ENCODE assay signal across 8 mouse cellular contexts in genomic region chr13:14522128-14522905, GRCm38 (mm10). TPM values are rescaled to one million over a fixed set of nuclear protein-coding genes. Genes with fewer than 3 reads are reported as not detected.
DNase-seq lines count a peak whose midpoint lies in the region; ATAC-seq and TF ChIP-seq lines count a peak whose summit lies in the region.

No protein-coding gene starts in this region.

- WGBS in embryonic facial prominence, embryonic 15.5 days: 2% methylated on average over 38 of the region's 38 CpGs
- 4% methylated on average over 36 of the region's 38 CpGs for WGBS in hindbrain, embryonic 11.5 days
- 3% methylated on average over 38 of the region's 38 CpGs for WGBS in limb, embryonic 12.5 days
- WGBS in neural tube, embryonic 13.5 days: under 1% methylated on average over 38 of the region's 38 CpGs

- no peaks in the 10 kb centered on the region for H3K4me1 ChIP-seq in ES-Bruce4 (ENCODE audit: control insufficient read depth, insufficient read depth, low read length)
- peaks cover 15% of the 10 kb centered on the region for H3K4me1 ChIP-seq in embryonic facial prominence, embryonic 15.5 days
- no peaks in the 10 kb centered on the region for H3K4me1 ChIP-seq in hindbrain, embryonic 11.5 days (replicated peaks; ENCODE audit: control insufficient read depth, insufficient read depth, low read length)
- no peaks in the 10 kb centered on the region; the same call in 1 of the 2 replicates for H3K4me1 ChIP-seq in limb, embryonic 12.5 days (replicated peaks)
- H3K4me1 ChIP-seq in neural tube, embryonic 13.5 days (replicated peaks): peaks cover 31% of the 10 kb centered on the region

- no peak for TF ChIP-seq CTCF in ES-Bruce4 (IDR thresholded peaks at IDR 0.05; ENCODE audit: low read depth, low read length)

- 0 out of 2 replicates have a peak overlapping the region, but pooled peaks have one; percentile 7 for H3K9ac ChIP-seq in ES-Bruce4 (ENCODE audit: low read depth, poor library complexity, severe bottlenecking)
- H3K9ac ChIP-seq in embryonic facial prominence, embryonic 15.5 days: no peak overlapping the region
- H3K9ac ChIP-seq in hindbrain, embryonic 11.5 days (ENCODE audit: low read depth, low read length): peak overlapping the region; percentile 73
- peak overlapping the region; percentile 54 for H3K9ac ChIP-seq in limb, embryonic 12.5 days (replicated peaks)
- H3K9ac ChIP-seq in neural tube, embryonic 13.5 days: peak overlapping the region; percentile 90

- peaks cover 3% of the 10 kb centered on the region; the same call in 1 of the 2 replicates for H3K9me3 ChIP-seq in ES-Bruce4 (replicated peaks; ENCODE audit: control insufficient read depth, insufficient read depth, low read length, poor library complexity, severe bottlenecking)
- no peaks in the 10 kb centered on the region for H3K9me3 ChIP-seq in embryonic facial prominence, embryonic 15.5 days (replicated peaks)
- no peaks in the 10 kb centered on the region for H3K9me3 ChIP-seq in hindbrain, embryonic 11.5 days (ENCODE audit: control insufficient read depth, low read length)
- H3K9me3 ChIP-seq in limb, embryonic 12.5 days: no peaks in the 10 kb centered on the region
- H3K9me3 ChIP-seq in neural tube, embryonic 13.5 days: no peaks in the 10 kb centered on the region

- H3K4me3 ChIP-seq in ES-Bruce4 (ENCODE audit: low read depth, low read length): peak overlapping the region; percentile 54
- peak overlapping the region; percentile 54 for H3K4me3 ChIP-seq in embryonic facial prominence, embryonic 15.5 days (replicated peaks)
- H3K4me3 ChIP-seq in hindbrain, embryonic 11.5 days (ENCODE audit: low read depth, low read length): peak overlapping the region; percentile 61
- H3K4me3 ChIP-seq in limb, embryonic 12.5 days (replicated peaks): peak overlapping the region; percentile 50
- peak overlapping the region; percentile 73 for H3K4me3 ChIP-seq in neural tube, embryonic 13.5 days

- H3K36me3 ChIP-seq in ES-Bruce4 (ENCODE audit: control insufficient read depth, insufficient read depth, low read length, poor library complexity, severe bottlenecking): no peaks in the 10 kb centered on the region
- H3K36me3 ChIP-seq in embryonic facial prominence, embryonic 15.5 days: no peaks in the 10 kb centered on the region
- H3K36me3 ChIP-seq in hindbrain, embryonic 11.5 days (ENCODE audit: control insufficient read depth, insufficient read depth, low read length): no peaks in the 10 kb centered on the region
- H3K36me3 ChIP-seq in limb, embryonic 12.5 days: no peaks in the 10 kb centered on the region
- no peaks in the 10 kb centered on the region for H3K36me3 ChIP-seq in neural tube, embryonic 13.5 days

- H3K4me2 ChIP-seq in embryonic facial prominence, embryonic 15.5 days (replicated peaks): peak overlapping the region; percentile 94
- H3K4me2 ChIP-seq in hindbrain, embryonic 11.5 days (replicated peaks; ENCODE audit: low read depth, low read length): peak overlapping the region; percentile 87
- peak overlapping the region; percentile 90 for H3K4me2 ChIP-seq in limb, embryonic 12.5 days
- H3K4me2 ChIP-seq in neural tube, embryonic 13.5 days: peak overlapping the region; percentile 70

- peak; percentile 48 for DNase-seq in WW6 (ENCODE audit: low read depth, low spot score)
- DNase-seq in hindbrain, embryonic 11.5 days (ENCODE audit: low spot score): peak; percentile 74
- no peak for DNase-seq in thymus, postnatal 0 days (ENCODE audit: low spot score)
- DNase-seq in B cell, adult 2 months: no peak

- H3K27me3 ChIP-seq in ES-Bruce4 (ENCODE audit: control insufficient read depth, insufficient read depth, low read length, poor library complexity, severe bottlenecking): peaks cover 3% of the 10 kb centered on the region; the same call in 1 of the 2 replicates
- peaks cover 27% of the 10 kb centered on the region for H3K27me3 ChIP-seq in embryonic facial prominence, embryonic 15.5 days
- H3K27me3 ChIP-seq in hindbrain, embryonic 11.5 days (ENCODE audit: control insufficient read depth, insufficient read depth, low read length): no peaks in the 10 kb centered on the region
- peaks cover 51% of the 10 kb centered on the region for H3K27me3 ChIP-seq in limb, embryonic 12.5 days
- no peaks in the 10 kb centered on the region for H3K27me3 ChIP-seq in neural tube, embryonic 13.5 days

- H3K27ac ChIP-seq in ES-Bruce4 (ENCODE audit: insufficient read depth, low read length): no peak overlapping the region
- no peak overlapping the region for H3K27ac ChIP-seq in embryonic facial prominence, embryonic 15.5 days (replicated peaks)
- peak overlapping the region; percentile 68 for H3K27ac ChIP-seq in hindbrain, embryonic 11.5 days (ENCODE audit: low read depth, low read length)
- no peak overlapping the region for H3K27ac ChIP-seq in limb, embryonic 12.5 days
- H3K27ac ChIP-seq in neural tube, embryonic 13.5 days (replicated peaks): peak overlapping the region; percentile 96

- no peak for TF ChIP-seq POLR2A in ES-Bruce4 (IDR thresholded peaks at IDR 0.05; ENCODE audit: insufficient read depth, low read length)

- peak; percentile 81 for ATAC-seq in embryonic facial prominence, embryonic 15.5 days (ENCODE audit: insufficient number of reproducible peaks, low FRiP score, low TSS enrichment, low read depth)
- peak; percentile 90 for ATAC-seq in hindbrain, embryonic 11.5 days (ENCODE audit: low FRiP score)
- peak; percentile 81 for ATAC-seq in limb, embryonic 12.5 days (ENCODE audit: insufficient number of reproducible peaks, insufficient read depth, low FRiP score, low TSS enrichment, low read depth)
- ATAC-seq in neural tube, embryonic 13.5 days (ENCODE audit: low read depth): peak; percentile 96

- no peak for TF ChIP-seq EP300 in ES-Bruce4 (IDR thresholded peaks at IDR 0.05; ENCODE audit: insufficient read depth, low read depth, low read length)

RNA-seq across cellular contexts. Expression of gene Hecw1, which starts 0.7 kb away (rescaled TPM):
- 0.70 TPM in 1 of 2 replicates, not detected in the other for polyA plus RNA-seq in ES-Bruce4 (2011; ENCODE audit: insufficient read depth, insufficient read length, low read depth, missing spikeins)
- polyA plus RNA-seq in embryonic facial prominence, embryonic 15.5 days (2015; fragmentation: Nextera tagmentation; extraction: Ambion mirVana): 0.85 and 1.0 TPM in 2 replicates
- polyA plus RNA-seq in hindbrain, embryonic 11.5 days (2014; fragmentation: Nextera tagmentation; extraction: Ambion mirVana): 11.2 and 12.8 TPM in 2 replicates
- 0.27 and 0.65 TPM in 2 replicates for polyA plus RNA-seq in limb, embryonic 12.5 days (2016; fragmentation: Nextera tagmentation; extraction: Ambion mirVana)
- polyA plus RNA-seq in neural tube, embryonic 13.5 days (2015; fragmentation: Nextera tagmentation; extraction: Ambion mirVana): 30.6 and 34.8 TPM in 2 replicates
- 0.05 and 0.06 TPM in 2 replicates for polyA plus RNA-seq in thymus, postnatal 0 days (2015; fragmentation: Nextera tagmentation; extraction: Ambion mirVana)

Comparison
In these comparisons a context has a peak if more than half of its experiments do, and no peak if none do; other contexts are left out.
1. H3K27ac ChIP-seq: peak in hindbrain, embryonic 11.5 days (single experiment) and neural tube, embryonic 13.5 days (single experiment); none in ES-Bruce4 (single experiment), embryonic facial prominence, embryonic 15.5 days (single experiment) and limb, embryonic 12.5 days (single experiment).
2. DNase-seq: peak in WW6 (single experiment) and hindbrain, embryonic 11.5 days (single experiment); none in thymus, postnatal 0 days (single experiment) and B cell, adult 2 months (0 of 2).
3. Peak in every context shown above with its lines, with median percentiles within 50 percentile points of each other: H3K4me3 ChIP-seq, ATAC-seq and H3K4me2 ChIP-seq.